Mouse (Mus musculus) stomach, embryonic 15.5 days (tissue): ENCODE results near the gene Usp29. TPM values are rescaled to one million over a fixed set of nuclear protein-coding genes. Genes with fewer than 3 reads are reported as not detected.

Experiments
- ATAC-seq: fragments of 200-750 bp; cut with Nextera tagmentation; 2 replicates; pipeline ENCODE4 v1.8.0; 2017; ENCODE audit warnings: low read depth, moderate number of reproducible peaks, moderate TSS enrichment; ENCODE audit not compliant: insufficient read depth, low FRiP score
- H3K27ac ChIP-seq: fragments of 300-500 bp; sonication (generic); 2 replicates; pipeline ENCODE4 v1.5.1; 2015; ENCODE audit warnings: mild to moderate bottlenecking, inconsistent platforms
- H3K27me3 ChIP-seq: fragments of 300-500 bp; sonication (generic); replicated peaks from 2 replicates; pipeline ENCODE4 v1.6.1; 2015; ENCODE audit warnings: inconsistent platforms
- H3K36me3 ChIP-seq: fragments of 300-500 bp; sonication (generic); 2 replicates; pipeline ENCODE4 v1.6.1; 2015; ENCODE audit warnings: inconsistent platforms
- H3K4me1 ChIP-seq: fragments of 300-500 bp; sonication (generic); 2 replicates; pipeline ENCODE4 v1.6.1; 2015; ENCODE audit warnings: inconsistent platforms
- H3K4me2 ChIP-seq: fragments of 300-500 bp; sonication (generic); 2 replicates; pipeline ENCODE4 v1.6.1; 2015; ENCODE audit warnings: mild to moderate bottlenecking, inconsistent platforms
- H3K4me3 ChIP-seq: fragments of 300-500 bp; sonication (generic); replicated peaks from 2 replicates; pipeline ENCODE4 v1.5.1; 2015; ENCODE audit warnings: inconsistent platforms
- H3K9ac ChIP-seq: fragments of 300-500 bp; sonication (generic); 2 replicates; pipeline ENCODE4 v1.6.1; 2015; ENCODE audit warnings: inconsistent platforms
- H3K9me3 ChIP-seq: fragments of 300-500 bp; sonication (generic); 2 replicates; pipeline ENCODE4 v1.6.1; 2016; ENCODE audit warnings: inconsistent platforms
- WGBS: fragments of 180-500 bp; shearing (Covaris S2); methylation state at CpG from one replicate; pipeline ENCODE4 v1.1.7; 2015; 5-methylcytosine and 5-hydroxymethylcytosine counted together
- polyA plus RNA-seq: library from polyadenylated mRNA; unstranded; fragments of >200 nt; fragmentation: Nextera tagmentation; extraction: Ambion mirVana; gene quantifications from 2 replicates; pipeline ENCODE4 v1.2.1, GENCODE M21; 2015

Gene Usp29
- polyA plus RNA-seq, 1 experiment from 2014 or later, result 6.2 TPM

DNA sequence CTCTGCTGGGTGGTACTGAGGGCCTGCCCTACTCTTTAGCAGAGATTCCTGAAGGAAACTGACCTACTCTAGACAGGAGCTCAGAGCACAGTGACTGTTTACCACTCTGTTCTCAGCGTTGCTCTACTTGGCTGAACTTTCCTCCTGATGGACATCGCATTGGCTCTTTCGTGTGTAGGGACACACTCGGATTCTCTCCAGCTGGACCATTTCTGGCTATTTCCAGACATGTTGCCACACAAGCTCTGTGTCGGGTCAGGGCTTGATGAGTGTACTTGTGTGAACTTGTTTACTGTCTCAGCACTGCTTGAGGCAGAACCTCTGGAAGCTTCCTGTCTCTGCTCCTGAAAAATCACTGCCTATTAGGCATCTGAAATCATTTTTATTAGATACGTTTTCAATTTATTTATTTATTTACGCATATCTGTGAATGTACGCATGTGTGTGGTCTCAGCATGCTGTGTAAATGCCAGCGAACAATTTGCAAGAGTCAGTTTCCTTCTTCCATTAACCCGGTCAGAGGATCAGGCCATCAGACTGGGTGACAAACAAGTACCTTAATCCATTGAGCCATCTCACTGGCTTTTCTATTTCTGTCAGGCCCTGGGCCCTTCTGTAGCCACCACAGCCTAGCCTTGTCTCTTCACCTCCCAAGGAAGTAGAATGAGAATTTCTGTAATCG lies 95.7 kb downstream of the Usp29 start:
- Histone ChIP-seq H3K4me2 (no peak overlapping the region), H3K9me3 (no peaks in the 10 kb centered on the region), H3K27me3 (no peaks in the 10 kb centered on the region), H3K9ac (no peak overlapping the region), H3K27ac (peak overlapping the region; percentile 63), H3K36me3 (no peaks in the 10 kb centered on the region), H3K4me3 (no peak overlapping the region), H3K4me1 (0 out of 2 replicates have a peak, but pooled peaks cover 7% of the 10 kb centered on the region)
- WGBS, result 50% methylated on average over 11 of the region's 11 CpGs
- no peak for ATAC-seq

DNA sequence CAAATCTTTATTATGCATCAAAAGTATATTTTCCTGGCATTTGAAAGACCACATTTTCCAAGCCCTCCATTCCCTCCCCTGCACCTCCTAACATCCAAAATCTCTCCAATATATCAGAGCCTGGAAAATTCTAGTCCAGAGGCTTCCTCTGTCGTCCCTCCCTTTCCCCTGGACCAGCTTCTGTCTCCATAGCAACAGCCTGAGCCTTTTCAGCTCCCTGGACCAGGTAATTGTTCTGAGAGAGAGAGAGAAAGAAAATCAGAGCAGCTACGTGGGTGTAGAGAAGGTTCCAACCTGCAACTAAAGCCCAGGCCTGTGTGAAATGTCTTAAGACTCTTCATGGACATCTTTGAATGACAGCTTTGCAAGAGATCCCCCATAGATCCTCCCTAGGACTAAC lies 98.8 kb downstream of the Usp29 start:
- ATAC-seq, result no peak
- H3K27me3 ChIP-seq, result no peaks in the 10 kb centered on the region
- H3K4me1 ChIP-seq, result 0 out of 2 replicates have a peak, but pooled peaks cover 3% of the 10 kb centered on the region
- WGBS, result 36% methylated on average over 2 of the region's 2 CpGs
- no peak overlapping the region for H3K9ac ChIP-seq
- H3K27ac ChIP-seq, result no peak overlapping the region
- no peaks in the 10 kb centered on the region for H3K9me3 ChIP-seq
- no peak overlapping the region for H3K4me3 ChIP-seq
- no peak overlapping the region for H3K4me2 ChIP-seq
- H3K36me3 ChIP-seq, result no peaks in the 10 kb centered on the region

DNA sequence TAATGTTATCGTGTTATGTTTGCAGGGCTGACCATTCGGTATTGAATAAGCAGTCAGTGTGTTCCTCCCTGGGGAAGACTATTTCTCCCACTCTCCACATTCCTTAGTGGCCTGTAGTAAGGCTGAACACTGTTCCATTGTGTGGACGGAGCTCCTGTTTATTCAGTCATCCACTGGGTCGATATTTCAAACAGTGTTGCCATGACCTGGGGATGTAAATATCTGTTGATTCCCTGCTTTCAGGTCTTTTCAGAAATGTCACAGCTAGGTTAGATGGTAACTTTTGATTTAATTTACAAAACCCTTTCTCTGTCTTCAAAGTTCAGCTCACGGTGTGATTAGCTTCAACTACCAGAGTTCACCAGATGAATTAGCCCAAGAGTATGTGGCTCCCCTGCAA lies 104.6 kb downstream of the Usp29 start:
- H3K4me1 ChIP-seq, result 0 out of 2 replicates have a peak, but pooled peaks cover 7% of the 10 kb centered on the region
- no peaks in the 10 kb centered on the region for H3K27me3 ChIP-seq
- no peak overlapping the region for H3K4me3 ChIP-seq
- H3K27ac ChIP-seq, result peak overlapping the region; percentile 18
- H3K9ac ChIP-seq, result no peak overlapping the region
- H3K9me3 ChIP-seq, result no peaks in the 10 kb centered on the region
- peak; percentile 77 for ATAC-seq
- no peaks in the 10 kb centered on the region for H3K36me3 ChIP-seq
- 27% methylated on average over 5 of the region's 5 CpGs for WGBS
- no peak overlapping the region; the same call in 1 of the 2 replicates for H3K4me2 ChIP-seq

DNA sequence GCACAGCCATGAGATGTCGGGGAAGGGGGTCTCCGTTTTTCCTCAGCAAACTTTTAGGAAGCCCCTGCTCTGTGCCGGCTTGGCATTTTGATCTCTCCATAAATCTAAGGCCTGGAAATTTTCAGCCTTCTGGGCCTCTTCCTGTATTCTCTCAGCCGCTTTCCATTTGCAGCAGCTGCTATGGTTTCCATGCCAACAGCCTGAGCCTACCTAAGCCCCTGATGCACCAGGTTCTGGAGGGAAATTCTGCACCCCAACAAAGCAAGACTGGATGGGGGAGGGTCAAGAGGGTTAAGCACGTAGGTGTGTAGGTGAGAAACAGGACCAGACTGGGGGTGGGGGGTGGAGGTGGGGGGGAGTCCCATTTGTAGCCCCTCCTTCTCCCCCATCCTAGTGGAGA lies 105.0 kb downstream of the Usp29 start:
- 8% methylated on average over 5 of the region's 5 CpGs for WGBS
- Histone ChIP-seq H3K4me3 (no peak overlapping the region), H3K36me3 (no peaks in the 10 kb centered on the region), H3K4me1 (0 out of 2 replicates have a peak, but pooled peaks cover 7% of the 10 kb centered on the region), H3K9me3 (no peaks in the 10 kb centered on the region), H3K27ac (peak overlapping the region; percentile 18), H3K9ac (no peak overlapping the region), H3K27me3 (no peaks in the 10 kb centered on the region), H3K4me2 (no peak overlapping the region; the same call in 1 of the 2 replicates)
- ATAC-seq, result no peak

DNA sequence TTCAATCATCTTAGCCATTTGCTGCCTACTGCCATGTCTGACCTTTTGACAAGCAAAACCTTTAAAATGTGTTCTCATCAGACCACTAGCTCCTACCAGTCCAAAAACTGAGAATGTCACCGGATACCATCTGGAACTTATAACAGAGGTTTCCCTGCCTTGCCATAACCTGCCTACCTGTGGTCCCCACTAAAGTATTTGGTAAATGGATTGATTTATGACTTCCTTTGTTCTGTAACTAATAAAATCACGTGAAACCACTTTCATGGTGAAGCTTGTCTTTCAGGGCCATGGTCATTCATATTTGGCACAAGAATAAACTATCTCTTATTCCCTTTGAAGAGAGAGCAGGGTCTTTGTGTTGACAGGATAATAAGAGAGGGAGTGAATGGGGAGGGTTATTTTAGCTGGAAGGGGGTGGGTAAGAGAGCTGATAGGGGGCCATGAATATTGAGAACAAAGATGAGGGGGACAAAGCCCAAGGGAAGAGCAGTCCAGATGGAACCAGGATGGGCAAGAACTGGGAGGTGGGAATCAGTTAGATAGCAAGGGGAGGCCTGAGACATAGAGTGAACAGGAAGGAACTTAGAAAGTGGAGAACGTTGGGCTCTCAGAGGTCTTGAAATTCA lies 107.0 kb downstream of the Usp29 start:
- 0 out of 2 replicates have a peak, but pooled peaks cover 7% of the 10 kb centered on the region for H3K4me1 ChIP-seq
- H3K9ac ChIP-seq, result no peak overlapping the region
- H3K4me2 ChIP-seq, result no peak overlapping the region
- H3K9me3 ChIP-seq, result no peaks in the 10 kb centered on the region
- no peak overlapping the region for H3K4me3 ChIP-seq
- no peak overlapping the region for H3K27ac ChIP-seq
- no peaks in the 10 kb centered on the region for H3K36me3 ChIP-seq
- no peaks in the 10 kb centered on the region for H3K27me3 ChIP-seq
- 59% methylated on average over 3 of the region's 3 CpGs for WGBS
- ATAC-seq, result no peak

DNA sequence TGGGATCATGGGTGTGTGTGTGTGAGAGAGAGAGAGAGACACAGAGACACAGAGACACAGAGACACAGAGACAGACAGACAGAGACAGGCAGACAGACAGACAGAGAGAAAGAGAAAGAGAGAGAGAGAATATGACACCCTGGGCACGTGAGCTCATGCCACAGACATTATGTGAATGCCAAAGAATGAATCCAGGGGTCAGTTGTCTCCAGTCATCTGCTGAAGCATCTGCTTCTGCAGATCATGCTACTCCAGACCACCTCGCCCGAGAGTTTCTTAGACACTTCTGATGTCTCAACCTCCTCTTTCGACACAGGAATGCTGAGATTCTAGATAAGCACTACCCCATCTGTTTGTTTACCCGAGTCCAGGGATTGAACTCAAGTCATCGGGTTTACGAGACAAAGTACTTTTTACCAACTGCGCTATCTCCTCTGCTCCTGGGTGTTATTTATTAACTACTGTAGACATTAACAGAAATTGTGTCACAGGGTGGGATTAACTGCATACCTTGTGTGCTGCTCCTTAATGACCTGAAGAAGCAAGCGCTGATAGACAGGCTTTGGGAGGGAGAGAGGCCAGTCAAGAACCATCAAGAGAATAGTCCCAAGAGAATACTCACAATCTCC lies 107.7 kb downstream of the Usp29 start:
- Histone ChIP-seq H3K9me3 (no peaks in the 10 kb centered on the region), H3K4me2 (no peak overlapping the region), H3K4me3 (no peak overlapping the region), H3K36me3 (no peaks in the 10 kb centered on the region), H3K9ac (no peak overlapping the region), H3K27me3 (no peaks in the 10 kb centered on the region), H3K4me1 (0 out of 2 replicates have a peak, but pooled peaks cover 7% of the 10 kb centered on the region), H3K27ac (no peak overlapping the region)
- no peak; the same call in 1 of the 2 replicates for ATAC-seq
- 34% methylated on average over 9 of the region's 9 CpGs for WGBS

DNA sequence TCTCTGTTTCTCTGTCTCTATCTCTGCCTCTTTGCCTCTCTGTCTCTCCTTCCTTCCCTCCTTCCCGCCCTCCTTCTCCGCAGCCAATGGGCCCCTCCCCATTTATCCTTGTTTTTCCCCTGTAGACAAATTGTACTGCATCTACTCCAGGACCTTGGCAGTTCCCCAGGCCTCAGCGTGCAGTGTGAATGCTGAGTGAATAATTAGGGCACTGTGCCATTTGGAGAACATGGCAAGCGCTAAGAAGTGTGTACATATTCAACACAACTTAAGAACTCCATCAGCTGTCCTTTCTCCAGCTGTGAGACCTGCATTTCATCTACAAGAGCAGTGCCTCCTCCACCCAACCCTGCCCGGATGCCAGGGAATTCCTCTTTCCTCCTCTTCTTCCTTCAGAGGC lies 110.5 kb downstream of the Usp29 start:
- ATAC-seq, result no peak
- Histone ChIP-seq H3K9me3 (no peaks in the 10 kb centered on the region), H3K4me2 (no peak overlapping the region), H3K4me3 (no peak overlapping the region), H3K4me1 (no peaks in the 10 kb centered on the region), H3K27me3 (no peaks in the 10 kb centered on the region), H3K27ac (0 out of 2 replicates have a peak overlapping the region, but pooled peaks have one; percentile 16), H3K36me3 (no peaks in the 10 kb centered on the region), H3K9ac (no peak overlapping the region)
- 54% methylated on average over 5 of the region's 5 CpGs for WGBS

DNA sequence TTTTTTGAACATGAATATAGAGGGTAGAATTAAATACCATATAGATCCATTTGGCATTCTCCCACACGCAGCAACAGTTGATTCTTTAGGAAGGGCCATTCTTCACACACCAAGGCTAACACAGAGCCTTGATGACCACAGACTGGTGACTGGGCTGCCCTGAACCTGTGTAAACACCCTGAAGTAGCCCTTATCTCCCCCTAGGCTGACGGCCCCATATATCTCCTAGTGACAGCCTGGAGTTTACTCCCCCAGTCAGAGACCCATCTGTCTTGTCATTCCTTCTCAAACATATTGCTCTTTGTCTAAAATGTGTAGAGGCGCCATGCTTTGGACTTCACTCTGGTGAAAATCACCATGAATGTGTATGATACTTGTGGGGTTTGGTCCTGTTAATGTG lies 119.1 kb downstream of the Usp29 start:
- no peak overlapping the region for H3K9ac ChIP-seq
- no peaks in the 10 kb centered on the region for H3K9me3 ChIP-seq
- H3K36me3 ChIP-seq, result no peaks in the 10 kb centered on the region
- H3K27me3 ChIP-seq, result no peaks in the 10 kb centered on the region
- H3K4me3 ChIP-seq, result no peak overlapping the region
- no peak overlapping the region for H3K27ac ChIP-seq
- WGBS, result 41% methylated on average over 3 of the region's 3 CpGs
- no peaks in the 10 kb centered on the region for H3K4me1 ChIP-seq
- H3K4me2 ChIP-seq, result no peak overlapping the region
- ATAC-seq, result no peak

DNA sequence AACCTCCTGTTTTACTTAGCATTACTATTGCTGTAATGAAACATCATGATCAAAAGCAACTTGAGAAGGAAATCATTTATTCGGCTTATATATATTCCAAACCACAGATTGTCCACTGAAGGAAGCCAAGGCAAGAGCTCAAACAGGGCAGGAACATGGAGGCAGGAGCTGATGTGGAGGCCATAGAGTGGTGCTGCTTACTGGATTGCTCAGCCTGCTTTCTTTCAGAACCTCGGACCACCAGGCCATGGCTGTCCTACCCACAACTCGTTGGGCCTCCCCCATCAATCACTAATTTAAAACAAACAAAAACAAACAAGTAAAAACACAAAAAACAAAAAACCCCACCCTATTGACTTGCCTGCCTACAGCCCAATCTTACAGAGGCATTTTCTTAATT lies 119.9 kb downstream of the Usp29 start:
- Histone ChIP-seq H3K27ac (no peak overlapping the region), H3K36me3 (no peaks in the 10 kb centered on the region), H3K9ac (no peak overlapping the region), H3K4me2 (no peak overlapping the region), H3K4me1 (no peaks in the 10 kb centered on the region), H3K4me3 (no peak overlapping the region), H3K9me3 (no peaks in the 10 kb centered on the region), H3K27me3 (no peaks in the 10 kb centered on the region)
- ATAC-seq, result no peak
- WGBS, result 42% methylated on average over 3 of the region's 3 CpGs

DNA sequence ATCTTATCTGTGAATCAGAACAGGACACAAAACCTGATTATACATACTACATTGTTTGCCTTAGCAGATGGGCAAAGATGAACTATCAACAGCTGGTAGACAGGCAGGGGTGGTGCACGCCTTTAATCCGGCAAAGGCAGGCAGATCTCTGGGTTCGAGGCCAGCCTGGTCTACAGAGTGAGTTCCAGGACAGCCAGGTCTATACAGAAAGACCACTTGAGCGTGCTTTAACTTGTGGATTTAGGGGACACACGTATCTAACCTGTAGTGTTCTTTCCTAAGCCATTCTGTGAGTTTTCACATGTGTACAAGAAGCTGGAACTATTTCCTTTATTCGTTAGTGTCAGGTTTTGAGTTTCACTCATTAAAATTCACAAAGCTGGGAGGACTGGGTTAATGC lies 120.9 kb downstream of the Usp29 start:
- no peak for ATAC-seq
- no peak overlapping the region for H3K9ac ChIP-seq
- H3K27ac ChIP-seq, result no peak overlapping the region
- no peaks in the 10 kb centered on the region for H3K4me1 ChIP-seq
- H3K36me3 ChIP-seq, result no peaks in the 10 kb centered on the region
- no peak overlapping the region for H3K4me3 ChIP-seq
- no peak overlapping the region for H3K4me2 ChIP-seq
- H3K27me3 ChIP-seq, result no peaks in the 10 kb centered on the region
- H3K9me3 ChIP-seq, result no peaks in the 10 kb centered on the region
- WGBS, result 63% methylated on average over 6 of the region's 6 CpGs

DNA sequence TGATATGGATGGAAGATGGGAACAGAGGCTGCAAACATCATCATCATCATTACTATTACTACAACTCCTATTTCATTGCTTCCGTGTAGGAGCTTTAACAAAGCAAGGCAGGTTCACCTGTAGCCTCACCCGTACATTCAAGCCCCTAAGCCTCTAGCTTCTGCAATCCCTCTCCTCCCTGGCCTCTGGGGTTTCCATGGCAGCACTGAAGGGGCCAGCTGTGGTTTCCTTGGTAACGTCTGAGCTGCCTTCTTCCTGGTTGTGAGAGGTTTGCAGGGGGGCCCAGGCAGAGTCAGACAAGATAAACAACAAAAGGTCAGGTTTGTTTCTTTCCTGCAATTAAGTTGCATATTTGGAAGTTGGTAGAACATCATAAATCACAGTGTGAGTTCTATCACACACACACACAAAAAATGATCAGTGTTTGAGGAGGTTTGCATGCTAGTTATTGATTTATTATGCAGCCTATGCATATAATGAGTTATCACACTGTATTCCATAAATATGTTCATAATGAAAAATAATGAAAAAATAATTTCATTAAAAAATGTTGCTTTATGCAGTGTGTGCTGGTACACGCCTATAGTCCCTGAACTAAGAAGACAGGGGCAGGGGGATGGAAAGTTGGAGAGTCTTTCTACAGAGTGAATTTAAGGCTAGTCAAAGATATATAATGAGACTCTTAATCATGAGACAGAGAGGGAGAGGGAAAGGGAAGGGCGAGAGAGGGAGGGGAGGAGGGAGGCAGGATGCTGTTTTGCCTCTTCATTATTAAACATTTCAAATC lies 121.5 kb downstream of the Usp29 start:
- no peak overlapping the region for H3K4me2 ChIP-seq
- no peaks in the 10 kb centered on the region for H3K36me3 ChIP-seq
- no peaks in the 10 kb centered on the region for H3K9me3 ChIP-seq
- ATAC-seq, result peak; percentile 58; the same call in 1 of the 2 replicates
- H3K4me1 ChIP-seq, result no peaks in the 10 kb centered on the region
- no peak overlapping the region for H3K4me3 ChIP-seq
- H3K27ac ChIP-seq, result no peak overlapping the region
- H3K9ac ChIP-seq, result no peak overlapping the region
- no peaks in the 10 kb centered on the region for H3K27me3 ChIP-seq
- 25% methylated on average over 5 of the region's 5 CpGs for WGBS
